Comparison of ENCODE assay signal across 10 mouse cellular contexts in genomic region chr10:5841369-5841768, GRCm38 (mm10). TPM values are rescaled to one million over a fixed set of nuclear protein-coding genes. Genes with fewer than 3 reads are reported as not detected.
DNase-seq lines count a peak whose midpoint lies in the region; ATAC-seq and TF ChIP-seq lines count a peak whose summit lies in the region.
"Had no signal": no experiment of that assay in that cellular context is flagged by ENCODE, and none has a peak within 500 bp of the region (broad histone marks: within the 10 kb centered on the region; RNA-seq: fewer than 3 reads in every experiment).

No protein-coding gene starts in this region.

- H3K27ac ChIP-seq in lung, postnatal 0 days (ENCODE audit: low read length) = no peak overlapping the region
- no peak overlapping the region for H3K27ac ChIP-seq in stomach, postnatal 0 days (replicated peaks)
- H3K27ac ChIP-seq: embryonic facial prominence, embryonic 13.5 days; liver, embryonic 15.5 days had no signal

- no peak overlapping the region for H3K4me3 ChIP-seq in lung, postnatal 0 days (ENCODE audit: low read depth, low read length)
- H3K4me3 ChIP-seq in stomach, postnatal 0 days (ENCODE audit: low read depth, low read length) = no peak overlapping the region
- H3K4me3 ChIP-seq: embryonic facial prominence, embryonic 13.5 days; liver, embryonic 15.5 days had no signal

- intact Hi-C loops in heart, postnatal 10 days (cut with DNase I) = loop anchor here (5.0 kb wide), 1 partner anchor 39 kb away; no protein-coding TSS in a partner anchor

- TF ChIP-seq EP300 in lung, postnatal 0 days (IDR thresholded peaks at IDR 0.05) = no peak
- TF ChIP-seq EP300 in stomach, postnatal 0 days (optimal IDR thresholded peaks at IDR 0.05) = no peak

- H3K4me1 ChIP-seq in lung, postnatal 0 days (ENCODE audit: insufficient read depth, low read depth, low read length) = no peaks in the 10 kb centered on the region
- no peaks in the 10 kb centered on the region for H3K4me1 ChIP-seq in stomach, postnatal 0 days (replicated peaks; ENCODE audit: control insufficient read depth, insufficient read depth)
- H3K4me1 ChIP-seq: liver, embryonic 15.5 days had no signal

- H3K36me3 ChIP-seq in lung, postnatal 0 days (ENCODE audit: insufficient read depth, low read length) = no peaks in the 10 kb centered on the region
- no peaks in the 10 kb centered on the region for H3K36me3 ChIP-seq in stomach, postnatal 0 days (ENCODE audit: control insufficient read depth, insufficient read depth, low read length)
- H3K36me3 ChIP-seq: embryonic facial prominence, embryonic 13.5 days; liver, embryonic 15.5 days had no signal

- no peaks in the 10 kb centered on the region for H3K9me3 ChIP-seq in lung, postnatal 0 days (ENCODE audit: low read length)
- H3K9me3 ChIP-seq in stomach, postnatal 0 days (ENCODE audit: control insufficient read depth, low read length) = no peaks in the 10 kb centered on the region
- H3K9me3 ChIP-seq: embryonic facial prominence, embryonic 13.5 days; liver, embryonic 15.5 days had no signal

- TF ChIP-seq CTCF in lung, postnatal 0 days (IDR thresholded peaks at IDR 0.05) = peak; percentile 75
- peak; percentile 80 for TF ChIP-seq CTCF in stomach, postnatal 0 days (IDR thresholded peaks at IDR 0.05; ENCODE audit: low read depth)

- no peak overlapping the region for H3K4me2 ChIP-seq in lung, postnatal 0 days (replicated peaks; ENCODE audit: low read depth, low read length)
- no peak overlapping the region for H3K4me2 ChIP-seq in stomach, postnatal 0 days (replicated peaks; ENCODE audit: low read depth)
- H3K4me2 ChIP-seq: embryonic facial prominence, embryonic 13.5 days; liver, embryonic 15.5 days had no signal

- WGBS in lung, postnatal 0 days = 76% methylated on average over 4 of the region's 4 CpGs
- WGBS in stomach, postnatal 0 days = 66% methylated on average over 4 of the region's 4 CpGs

- no peaks in the 10 kb centered on the region for H3K27me3 ChIP-seq in lung, postnatal 0 days (replicated peaks; ENCODE audit: insufficient read depth, low read length)
- H3K27me3 ChIP-seq in stomach, postnatal 0 days (ENCODE audit: control insufficient read depth, insufficient read depth, low read length) = no peaks in the 10 kb centered on the region
- H3K27me3 ChIP-seq: embryonic facial prominence, embryonic 13.5 days; liver, embryonic 15.5 days had no signal

- peak; percentile 29 for DNase-seq in gastrocnemius, postnatal 10 days
- DNase-seq in gastrocnemius, postnatal 25 days = no peak
- DNase-seq in right cerebral cortex, adult 18-20 months = peak; percentile 40
- DNase-seq in right cerebral cortex, postnatal 25 days = no peak
- peak; percentile 30 for DNase-seq in adrenal gland, postnatal 25 days
- DNase-seq in heart, postnatal 10 days = peak; percentile 47 to 64
- DNase-seq in lung, postnatal 0 days (ENCODE audit: low spot score) = peak; percentile 77
- DNase-seq in stomach, postnatal 0 days (ENCODE audit: low spot score) = peak; percentile 71

- H3K9ac ChIP-seq in lung, postnatal 0 days (replicated peaks; ENCODE audit: low read depth) = no peak overlapping the region
- H3K9ac ChIP-seq in stomach, postnatal 0 days (ENCODE audit: low read length) = no peak overlapping the region
- H3K9ac ChIP-seq: embryonic facial prominence, embryonic 13.5 days; liver, embryonic 15.5 days had no signal

- ATAC-seq in lung, postnatal 0 days = peak; percentile 26; the same call in 1 of the 2 replicates
- no peak for ATAC-seq in stomach, postnatal 0 days (ENCODE audit: low FRiP score, low TSS enrichment)

RNA-seq across cellular contexts. Expression of gene Mtrf1l, which starts 17.7 kb away (rescaled TPM):
- 1 to 10 TPM; 6.9 to 7.2 TPM for total RNA-seq in gastrocnemius, postnatal 10 days (2021)
- 1 to 10 TPM; 5.6 to 7.3 TPM for total RNA-seq in gastrocnemius, postnatal 25 days (2021)
- total RNA-seq in adrenal gland, postnatal 25 days (2021) = 12.3 and 13.3 TPM in 2 replicates
- 1 to 10 TPM; 7.2 to 8.2 TPM for total RNA-seq in heart, postnatal 10 days (2021)
- 13.1 and 13.7 TPM in 2 replicates for polyA plus RNA-seq in lung, postnatal 0 days (2015; fragmentation: Nextera tagmentation; extraction: Ambion mirVana)
- polyA plus RNA-seq in stomach, postnatal 0 days (2015; fragmentation: Nextera tagmentation; extraction: Ambion mirVana) = 8.4 and 10.0 TPM in 2 replicates

RNA-seq across cellular contexts. Expression of gene Fbxo5, which starts 36.0 kb away (rescaled TPM):
- 1 to 10 TPM; 4.4 to 5.6 TPM for total RNA-seq in gastrocnemius, postnatal 10 days (2021)
- total RNA-seq in gastrocnemius, postnatal 25 days (2021) = under 1 TPM; 0.59 to 0.64 TPM
- 5.4 and 5.7 TPM in 2 replicates for total RNA-seq in adrenal gland, postnatal 25 days (2021)
- total RNA-seq in heart, postnatal 10 days (2021) = 1 to 10 TPM; 6.1 to 7.0 TPM
- 8.4 TPM in 2 replicates for polyA plus RNA-seq in lung, postnatal 0 days (2015; fragmentation: Nextera tagmentation; extraction: Ambion mirVana)
- 12.7 and 15.8 TPM in 2 replicates for polyA plus RNA-seq in stomach, postnatal 0 days (2015; fragmentation: Nextera tagmentation; extraction: Ambion mirVana)

Comparison
In these comparisons a context has a peak if more than half of its experiments do, and no peak if none do; other contexts are left out.
1. DNase-seq: peak in gastrocnemius, postnatal 10 days (single experiment), right cerebral cortex, adult 18-20 months (single experiment), adrenal gland, postnatal 25 days (single experiment), heart, postnatal 10 days (2 of 2), lung, postnatal 0 days (single experiment) and stomach, postnatal 0 days (single experiment); none in gastrocnemius, postnatal 25 days (single experiment) and right cerebral cortex, postnatal 25 days (single experiment).